Mouse (Mus musculus): ENCODE results near the gene Ubtd2.

The Ubtd2 gene

DNA sequence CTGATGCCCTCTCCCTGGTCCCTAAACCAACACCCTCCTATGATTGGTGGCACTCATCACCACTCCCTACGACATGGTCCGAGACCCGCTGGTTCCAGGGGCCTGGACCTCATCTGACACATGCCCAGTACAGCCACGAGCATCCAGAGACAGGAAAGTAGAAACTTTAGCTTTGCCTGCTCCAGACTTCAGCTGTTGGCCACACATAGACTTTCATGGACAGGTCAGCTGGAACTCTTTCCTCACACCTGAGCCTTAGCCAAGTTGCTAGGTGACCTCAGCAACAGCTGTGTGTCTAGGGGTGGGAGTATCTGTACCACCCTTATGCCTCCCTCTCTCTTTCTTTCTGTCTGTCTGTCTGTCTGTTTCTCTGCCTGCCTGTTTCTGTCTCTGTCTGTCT, 93.1 kb downstream of the Ubtd2 start:
- no peak for DNase-seq

DNA sequence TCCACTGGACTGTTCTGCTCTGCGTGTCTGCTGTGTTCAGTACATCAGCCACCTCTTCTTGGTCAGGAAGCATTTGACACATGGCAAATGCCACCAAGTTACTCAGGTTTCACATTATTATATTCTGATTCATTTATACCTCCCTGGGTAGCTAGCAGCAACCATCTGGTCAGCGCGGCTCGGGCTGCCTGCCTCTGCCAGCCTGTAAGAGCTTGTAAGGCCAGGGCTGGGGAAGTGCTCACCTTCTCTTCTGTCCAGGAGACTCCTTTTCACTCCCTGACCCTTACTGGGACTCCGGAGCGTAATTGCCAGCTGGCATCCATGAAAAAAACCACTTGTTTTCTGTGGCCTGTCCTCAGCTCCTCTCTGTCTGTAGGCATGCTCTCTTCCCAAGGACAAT, 94.1 kb downstream of the Ubtd2 start:
- no peak for DNase-seq

DNA sequence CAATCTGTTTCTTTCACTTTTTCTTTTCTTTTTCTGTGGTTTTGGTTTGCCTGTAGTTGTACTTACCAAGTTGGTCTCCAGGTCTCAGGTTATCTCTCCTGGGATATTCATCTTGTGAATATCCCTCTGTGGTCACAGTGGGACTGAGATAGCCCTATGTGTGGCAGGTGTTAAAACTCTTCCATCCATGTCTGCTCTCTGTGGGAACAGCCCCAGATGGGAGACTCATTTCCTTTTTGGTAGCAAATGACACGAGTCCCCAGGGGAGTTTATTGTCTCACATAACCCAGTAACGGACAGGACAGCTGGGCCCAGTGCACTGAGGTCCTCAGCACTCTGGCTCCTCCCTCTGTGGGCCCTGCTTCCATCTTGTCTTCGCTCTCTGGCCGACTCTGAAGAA, 94.9 kb downstream of the Ubtd2 start:
- no peak for DNase-seq

DNA sequence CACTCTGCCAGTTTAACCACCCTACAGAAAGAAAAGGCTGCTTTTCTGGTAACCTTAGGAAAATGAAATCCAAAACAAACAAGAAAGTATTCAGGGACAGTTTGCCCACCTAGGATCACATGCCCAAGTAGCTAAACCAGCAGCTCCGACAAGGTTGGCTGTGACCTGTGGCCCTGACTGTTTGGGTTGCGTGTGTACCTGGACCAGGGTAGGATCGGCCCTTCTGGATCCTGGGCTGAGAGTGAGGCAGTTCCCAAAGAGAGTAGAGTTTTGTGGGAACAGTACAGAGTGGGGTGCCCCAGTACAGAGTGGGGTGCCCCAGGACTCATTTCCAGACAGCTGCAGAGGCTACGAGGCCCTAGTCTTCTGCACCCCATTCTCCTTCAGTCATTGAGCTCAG, 95.9 kb downstream of the Ubtd2 start:
- DNase-seq = no peak

DNA sequence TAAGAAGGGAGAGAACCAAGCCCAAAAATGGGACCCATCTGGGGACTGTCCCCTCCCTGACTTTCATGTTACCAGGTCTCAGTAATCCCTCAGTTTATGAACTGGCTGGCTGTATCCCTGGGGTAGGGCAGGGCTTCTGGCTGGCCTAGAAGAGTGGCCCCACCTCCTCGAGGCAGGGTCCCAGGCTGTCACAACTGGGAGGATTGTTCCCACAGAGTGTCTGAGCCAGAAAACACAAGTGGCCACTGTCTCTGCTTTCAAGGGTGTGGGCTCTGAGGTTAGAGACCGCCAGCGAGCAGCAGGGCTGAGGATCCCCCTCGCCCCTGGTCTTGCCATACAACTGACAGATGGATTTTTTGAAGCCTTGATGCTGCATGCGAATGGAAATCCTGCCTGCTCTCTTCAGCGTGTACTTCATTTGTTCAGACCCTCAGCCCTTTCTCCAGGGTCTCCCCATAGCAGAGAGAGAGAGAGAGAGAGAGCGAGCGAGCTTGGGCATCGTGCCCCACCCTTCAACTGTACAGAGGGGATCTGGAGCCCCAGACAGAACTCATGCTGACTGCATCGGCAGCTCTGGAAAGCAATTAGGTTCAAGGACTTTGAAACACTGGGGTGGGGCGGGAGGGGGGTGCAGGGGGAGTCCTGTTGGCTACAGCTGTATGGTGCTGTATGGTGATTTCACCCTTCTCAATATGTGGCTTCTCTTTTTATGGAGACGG, 96.6 kb downstream of the Ubtd2 start:
- no peak for DNase-seq

DNA sequence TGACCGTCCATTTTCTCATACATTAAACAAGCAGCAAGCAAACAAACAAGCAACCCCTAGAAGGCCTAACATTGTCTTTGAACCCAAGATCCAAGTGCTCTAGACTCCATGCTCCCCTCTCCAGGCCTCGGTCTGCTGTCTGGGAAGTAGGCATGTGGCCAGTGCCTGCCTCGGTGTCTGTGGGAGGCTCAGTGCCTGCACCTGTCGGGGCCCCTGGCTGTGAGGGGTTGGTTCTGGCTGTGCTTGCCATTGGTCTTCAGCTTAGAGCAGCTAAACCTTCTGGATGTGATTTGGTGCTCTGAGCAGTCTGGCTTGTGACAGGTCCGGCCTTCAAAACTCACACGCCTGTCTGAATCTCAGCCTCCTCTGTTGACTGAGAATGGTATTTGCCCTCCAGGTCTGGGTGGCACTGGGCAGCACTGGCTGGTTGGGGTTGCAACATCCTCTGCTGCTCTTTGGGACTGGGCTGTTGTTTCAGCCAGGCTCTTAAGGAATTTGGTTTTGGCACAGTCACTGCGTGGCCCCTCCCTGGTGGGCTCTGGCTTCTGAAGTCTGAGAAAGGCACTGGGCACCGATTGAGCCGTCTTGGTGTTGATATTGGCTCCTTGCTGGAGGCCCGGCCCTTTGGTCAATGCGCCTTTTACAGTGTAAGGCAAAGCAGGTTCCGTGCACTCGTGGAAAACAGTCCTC, 97.4 kb downstream of the Ubtd2 start:
- DNase-seq = peak; percentile 74

DNA sequence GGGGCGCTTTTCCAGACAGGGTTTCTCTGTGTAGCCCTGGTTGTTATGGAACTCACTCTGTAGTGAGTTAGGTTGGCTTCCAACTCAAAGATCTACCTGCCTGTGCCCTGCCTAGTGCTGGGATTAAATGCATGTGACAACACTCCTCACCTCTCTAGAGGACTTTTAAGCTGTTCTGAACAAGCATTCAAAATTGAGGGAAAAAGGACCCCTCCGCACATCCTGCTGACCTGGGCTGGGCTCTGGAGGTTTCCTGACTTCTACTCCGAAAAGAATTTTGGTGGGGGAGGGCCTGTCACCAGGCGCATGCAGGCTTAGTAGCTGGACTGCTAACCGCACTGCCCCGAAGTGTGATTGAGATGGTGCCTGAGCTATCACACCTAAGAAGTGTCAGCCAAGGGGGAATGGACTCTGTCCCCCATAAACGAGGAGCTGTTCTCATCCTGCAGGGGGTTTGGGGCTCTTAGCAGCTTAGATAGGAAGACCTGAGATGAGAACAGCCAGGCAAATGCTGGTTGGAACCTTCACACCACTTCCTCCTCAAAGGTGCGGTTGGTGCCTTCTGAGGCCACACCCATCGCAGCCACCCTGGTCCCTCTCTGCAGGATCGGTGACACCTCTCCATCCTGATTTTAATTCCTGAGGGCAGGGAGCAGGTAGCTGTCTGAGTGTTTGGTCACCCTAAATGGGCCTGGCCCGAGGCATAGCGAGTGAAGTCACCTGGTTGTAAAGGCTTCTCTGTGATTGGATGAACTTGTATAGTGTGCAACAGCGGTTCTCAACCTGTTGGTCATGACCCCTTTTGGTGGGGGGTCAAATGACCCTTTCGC, 98.4 kb downstream of the Ubtd2 start:
- no peak for DNase-seq

DNA sequence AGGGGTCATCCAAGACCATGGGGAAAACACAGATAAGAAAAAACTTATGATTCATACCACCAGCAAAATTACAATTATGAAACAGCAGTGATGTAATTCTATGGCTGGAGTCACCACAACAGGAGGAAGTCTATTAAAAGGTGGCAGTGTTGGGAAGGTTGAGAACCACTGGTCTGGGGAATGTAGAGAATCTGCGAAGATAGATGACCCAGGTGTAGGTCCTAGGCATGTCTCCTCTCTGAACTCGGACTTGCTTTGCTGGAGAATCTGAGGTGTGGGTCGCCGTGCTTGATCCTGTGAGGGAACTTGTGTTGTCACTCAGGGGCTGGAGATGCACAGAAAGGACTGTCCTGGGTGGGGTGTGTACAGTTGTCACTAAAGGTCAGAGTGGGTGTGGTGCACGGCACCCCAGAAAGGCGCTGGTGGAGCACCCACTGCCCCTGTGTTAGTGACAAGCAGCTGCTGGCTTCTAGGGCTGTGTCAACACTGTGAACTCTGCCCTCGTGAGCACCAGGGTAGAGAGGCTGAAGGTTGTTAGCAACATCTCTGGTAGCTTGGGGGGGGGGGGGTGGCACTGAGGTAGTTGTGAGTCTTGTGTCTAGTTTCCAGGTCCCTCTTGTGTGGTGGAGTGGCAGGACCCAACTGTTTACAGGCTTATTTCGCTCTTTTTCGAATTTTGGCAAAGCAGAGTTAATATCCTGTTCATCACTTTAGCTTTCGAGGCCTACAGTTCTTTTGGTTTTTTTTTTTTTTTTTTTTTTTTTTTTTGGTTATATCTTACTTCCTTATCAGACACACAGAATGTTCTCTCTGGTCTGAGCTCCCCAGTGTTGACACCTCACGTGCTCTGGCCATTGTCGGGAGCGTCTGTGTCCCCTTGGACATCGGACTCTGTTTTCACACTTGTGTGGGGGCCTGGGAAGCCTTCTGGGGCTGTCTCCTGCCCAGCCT, 99.2 kb downstream of the Ubtd2 start:
- no peak for DNase-seq

DNA sequence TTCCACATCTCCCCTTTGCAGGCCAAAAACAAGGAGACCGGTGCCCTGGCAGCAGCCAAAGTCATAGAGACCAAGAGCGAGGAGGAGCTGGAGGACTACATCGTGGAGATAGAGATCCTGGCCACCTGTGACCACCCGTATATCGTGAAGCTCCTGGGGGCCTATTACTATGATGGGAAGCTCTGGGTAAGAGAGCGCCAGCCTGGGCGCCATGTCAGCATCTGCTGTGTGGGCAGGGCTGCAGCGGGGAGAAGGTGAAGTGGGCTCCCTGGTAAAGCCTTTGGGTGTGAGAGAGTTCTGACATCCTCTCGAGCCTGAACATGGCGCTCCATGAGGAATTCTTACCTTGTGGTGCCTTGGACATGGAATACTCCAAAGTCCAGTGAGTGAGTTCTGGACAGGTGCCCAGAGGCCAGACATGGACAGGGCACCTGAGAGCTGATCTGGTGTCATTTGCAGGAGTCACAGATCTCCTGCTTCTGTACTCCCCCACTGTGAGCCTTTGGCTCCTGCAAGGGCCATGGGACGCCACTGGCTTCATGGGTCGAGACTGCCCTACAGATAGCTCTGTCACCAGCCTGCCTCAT, 100.0 kb downstream of the Ubtd2 start:
- DNase-seq = no peak

DNA sequence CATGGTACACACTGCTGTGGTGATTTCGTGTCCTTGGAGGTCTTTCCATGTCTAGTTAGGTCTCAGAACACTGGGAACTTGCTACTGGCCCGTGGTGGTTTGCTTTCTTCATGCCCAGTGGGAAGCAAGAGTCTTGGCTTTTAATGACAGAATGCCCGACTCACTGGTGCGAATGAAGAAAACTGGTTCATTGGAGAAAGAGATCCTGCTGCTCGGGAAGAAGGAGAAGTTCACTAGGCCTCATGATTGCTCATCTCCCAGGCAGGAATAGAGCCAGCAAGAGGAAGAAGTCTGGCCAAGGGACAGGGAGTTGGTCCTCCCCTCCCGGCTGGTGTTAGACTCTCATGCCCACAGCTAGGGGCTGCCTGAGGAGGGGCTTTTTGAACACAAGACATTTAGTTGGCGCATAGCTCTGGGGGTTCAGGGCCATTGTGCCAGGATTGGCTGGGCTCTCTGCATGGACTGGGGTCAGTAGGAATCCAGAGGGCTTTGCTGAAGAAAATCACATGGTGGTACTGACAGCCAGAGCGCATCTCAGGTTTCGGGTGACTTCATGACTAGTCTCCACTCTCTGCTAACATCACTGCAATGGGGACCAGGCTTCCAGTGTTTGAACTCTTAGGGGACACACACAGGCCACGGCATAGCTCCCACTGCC, 101.3 kb downstream of the Ubtd2 start:
- no peak for DNase-seq

DNA sequence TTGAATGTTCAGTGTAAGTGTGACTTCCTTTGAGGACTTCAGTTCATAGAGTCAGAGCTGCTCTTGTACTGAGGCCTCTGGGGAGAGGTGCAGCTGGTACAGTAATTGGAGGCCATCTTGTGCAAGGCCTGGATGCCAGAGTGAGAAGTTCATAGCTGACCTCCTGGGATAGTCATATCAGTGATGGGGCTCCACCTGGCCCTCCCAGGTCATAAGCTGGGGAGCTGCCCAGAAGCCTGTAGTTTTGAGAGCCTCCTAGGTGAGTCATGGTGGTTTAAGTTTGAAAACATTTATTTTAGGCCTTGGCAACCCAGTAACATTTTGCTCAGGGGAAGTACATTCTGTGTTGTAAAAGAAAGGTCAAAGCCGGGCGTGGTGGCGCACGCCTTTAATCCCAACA, 102.9 kb downstream of the Ubtd2 start:
- DNase-seq = no peak

DNA sequence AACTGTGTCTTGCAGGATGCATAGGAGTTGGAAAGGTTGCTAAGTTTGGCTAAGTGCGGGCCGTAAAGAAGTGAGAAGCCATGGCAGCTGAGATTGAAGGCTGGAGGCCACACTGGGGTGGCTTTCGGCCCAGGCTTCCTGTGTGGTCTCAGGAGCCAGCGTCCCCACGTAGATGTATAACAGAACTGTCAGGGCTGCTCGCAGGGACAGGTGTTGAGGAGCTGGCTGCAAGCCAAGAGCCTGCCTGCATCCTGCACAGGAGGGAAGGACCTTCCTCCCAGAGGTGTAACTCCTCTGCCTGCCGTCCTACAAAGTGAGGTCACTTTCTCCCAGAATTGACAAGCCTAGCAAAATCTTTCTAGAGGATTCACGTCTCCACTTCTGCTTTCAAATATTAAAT, 103.5 kb downstream of the Ubtd2 start:
- DNase-seq = no peak

DNA sequence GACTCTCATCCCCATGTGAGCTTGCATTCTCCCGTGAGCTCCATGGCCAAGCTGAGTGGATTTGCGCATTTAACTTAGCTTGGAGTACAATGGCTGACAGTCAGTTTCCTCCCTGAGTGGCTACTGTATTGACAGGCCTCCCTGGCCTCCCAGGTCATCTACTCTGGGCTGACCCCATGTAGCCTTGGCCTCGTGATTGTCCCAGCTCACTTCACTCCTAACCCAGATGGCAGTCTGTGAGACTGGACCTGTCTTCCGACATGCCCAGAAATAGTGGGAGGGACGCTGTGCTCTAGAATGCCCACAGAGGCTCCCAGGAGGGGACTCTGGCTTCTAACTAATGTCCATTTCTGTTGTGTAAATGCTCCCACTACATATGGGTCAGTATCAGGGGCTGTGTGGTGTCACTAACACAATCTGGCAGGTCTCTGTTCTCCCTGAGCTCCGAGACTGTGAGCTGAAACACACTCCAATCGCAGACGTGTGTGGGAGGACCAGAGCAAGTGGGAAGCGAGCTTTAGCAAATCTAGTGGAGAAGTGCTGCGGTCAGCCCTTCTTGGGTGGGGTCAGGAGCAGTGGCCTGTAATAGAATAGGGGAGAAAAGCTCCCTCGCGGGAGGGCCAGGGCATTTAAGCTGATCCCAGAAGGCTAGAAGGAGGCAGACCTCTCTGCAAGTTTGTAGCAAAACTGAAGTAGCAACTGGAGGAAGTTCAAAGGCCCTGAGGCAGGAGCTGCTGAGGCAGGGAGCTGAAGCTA, 105.0 kb downstream of the Ubtd2 start:
- no peak for DNase-seq

DNA sequence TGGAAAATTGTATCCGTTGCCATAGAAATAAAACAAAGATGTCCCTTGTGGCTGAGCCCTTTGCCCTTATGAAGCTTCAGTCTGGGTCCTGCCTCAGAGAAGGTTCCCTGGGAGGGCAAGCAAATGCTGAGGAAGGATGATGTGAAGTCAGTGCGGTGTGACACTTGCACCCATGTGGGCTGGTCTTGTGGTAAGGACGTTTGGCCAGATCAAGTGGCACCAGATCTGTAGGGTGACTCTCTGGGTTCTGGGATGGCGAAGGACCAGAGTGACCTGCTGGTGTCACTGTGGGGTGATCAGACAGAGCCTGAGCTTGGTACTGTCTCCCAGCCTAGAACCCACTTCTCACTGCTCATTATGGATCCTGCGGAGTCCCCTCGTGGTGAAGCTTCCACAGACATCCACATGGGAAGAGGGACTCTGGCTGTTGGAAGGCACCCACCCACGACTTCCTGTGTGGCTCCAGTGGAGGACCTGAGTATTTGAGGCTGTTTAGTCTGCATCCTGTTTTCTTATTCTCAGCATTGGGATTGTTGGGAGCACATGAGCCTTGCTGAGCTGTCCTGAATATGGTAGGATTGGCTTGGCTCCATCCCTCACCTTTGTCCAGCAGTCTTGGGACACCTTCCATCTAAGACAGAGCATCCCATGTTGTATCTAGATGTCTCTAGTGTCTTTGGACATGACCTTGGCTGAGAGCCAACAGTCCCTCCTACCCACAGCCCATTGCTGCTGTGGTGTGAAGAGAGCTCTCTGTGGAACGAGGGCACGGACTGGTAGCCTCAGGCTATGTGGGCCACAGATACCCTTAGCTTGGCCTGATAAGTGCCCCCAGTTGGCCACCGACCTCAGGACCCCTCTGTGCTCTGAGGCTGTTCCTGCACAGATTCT, 106.5 kb downstream of the Ubtd2 start:
- DNase-seq = no peak

DNA sequence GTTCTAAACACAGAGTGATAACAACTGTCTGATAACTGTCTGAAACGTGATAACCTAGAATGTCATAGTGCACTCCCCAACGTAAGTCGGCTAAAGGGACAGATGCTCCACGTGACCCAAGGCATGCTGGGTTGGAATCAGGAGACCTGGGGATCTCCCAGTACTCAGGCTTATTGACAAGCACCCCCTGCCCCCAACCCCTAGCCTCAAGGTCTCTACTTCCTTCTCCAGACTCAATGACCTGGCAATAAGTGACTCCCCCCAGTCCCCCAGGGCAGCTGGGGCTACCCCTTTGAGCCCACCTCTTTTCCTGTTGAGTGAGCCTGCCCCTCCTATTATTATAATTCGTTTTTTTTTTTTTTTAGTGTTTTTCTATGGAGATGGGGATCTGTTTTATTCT, 107.5 kb downstream of the Ubtd2 start:
- DNase-seq = no peak

DNA sequence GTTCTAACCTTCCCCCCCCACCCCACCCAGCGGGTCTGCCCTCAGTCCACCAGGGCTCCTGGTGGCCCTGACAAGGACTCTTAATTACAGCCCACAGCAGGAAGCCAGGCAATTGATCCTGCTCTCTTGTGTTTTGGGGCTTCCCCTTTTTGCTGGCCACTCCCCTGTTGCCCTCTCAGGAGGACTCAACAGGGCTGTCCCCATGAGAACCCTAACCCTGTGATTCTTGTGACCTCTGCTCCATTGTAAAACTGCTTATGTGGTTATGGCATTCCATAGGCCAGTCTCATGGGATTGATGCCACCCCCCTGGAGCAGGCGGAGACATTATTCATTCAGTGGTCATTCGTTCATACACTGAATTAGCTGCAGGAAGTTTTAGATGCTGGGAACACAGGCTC, 108.5 kb downstream of the Ubtd2 start:
- DNase-seq = no peak

DNA sequence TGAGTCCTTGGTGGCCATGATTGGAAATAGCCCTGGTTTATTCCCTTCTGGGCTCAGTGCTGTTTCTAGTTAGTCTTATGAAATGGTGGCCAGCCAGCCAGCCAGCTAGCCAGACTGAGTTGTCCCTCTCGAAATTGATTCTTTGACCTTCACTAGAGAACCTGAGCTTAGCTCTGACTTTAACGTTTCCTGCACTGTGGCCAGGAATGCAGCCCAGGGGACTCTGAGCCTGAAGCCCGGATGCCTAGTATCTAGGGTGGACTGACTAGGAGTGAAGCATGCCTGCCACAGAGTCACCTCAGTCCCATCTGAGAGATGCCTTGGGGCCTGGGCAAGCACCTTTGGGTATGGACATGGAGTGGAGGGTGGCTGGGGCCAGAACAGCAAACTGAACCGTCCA, 109.5 kb downstream of the Ubtd2 start:
- no peak for DNase-seq

DNA sequence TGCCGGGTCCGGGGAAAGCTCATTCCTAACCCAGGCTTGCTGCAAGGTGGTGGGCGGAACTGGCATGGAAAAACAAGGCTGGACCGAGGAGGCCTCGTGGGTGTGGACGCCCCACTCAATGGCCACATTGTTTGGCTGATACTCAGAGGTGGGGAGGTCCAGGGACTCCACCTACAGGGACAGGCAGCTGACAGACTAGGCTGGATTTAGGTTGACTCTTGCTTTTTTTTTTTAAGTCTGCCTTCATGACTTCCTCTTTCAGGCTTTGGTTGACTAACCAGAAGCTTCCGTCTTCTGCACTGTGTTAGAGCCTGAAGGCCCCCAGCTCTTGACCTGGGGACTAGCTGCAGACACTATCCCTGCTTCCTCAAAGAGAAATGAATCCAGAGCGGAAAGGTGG, 109.9 kb downstream of the Ubtd2 start:
- no peak for DNase-seq

DNA sequence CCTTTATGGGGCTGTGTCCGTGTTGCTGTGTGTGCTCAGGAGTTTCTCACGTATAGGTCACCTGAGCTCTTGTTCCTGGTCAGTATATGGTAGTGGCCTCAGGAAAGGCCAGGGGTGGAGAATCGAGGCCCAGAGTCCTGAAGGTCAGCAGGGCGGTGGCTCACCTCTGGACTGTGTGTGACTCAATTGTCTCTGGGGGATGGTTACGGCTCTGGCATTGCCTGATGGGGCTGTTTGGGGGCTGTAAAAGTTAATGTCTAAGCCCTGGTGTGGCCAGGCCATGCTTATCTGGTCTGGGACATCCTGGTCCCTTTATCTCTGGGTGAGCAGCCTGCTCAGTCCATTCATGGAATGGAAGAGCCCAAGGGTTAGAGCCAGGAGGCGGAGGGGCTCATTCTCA, 111.0 kb downstream of the Ubtd2 start:
- no peak for DNase-seq

Data from kidney, adult 11 months (tissue).